Mouse (Mus musculus) testis, adult 2 months (tissue): ENCODE results near the gene Loxl3.

Source experiments
- CTCF ChIP-seq: fragments of 200-500 bp; IDR thresholded peaks from 2 replicates; pipeline ENCODE4 v1.5.1; 2012; ENCODE audit warnings: low read depth, mild to moderate bottlenecking, inconsistent platforms, low read length, moderate library complexity; ENCODE audit not compliant: control insufficient read depth, insufficient read depth, insufficient replicate concordance
- POLR2A ChIP-seq: fragments of 200-500 bp; IDR thresholded peaks from 2 replicates; pipeline ENCODE4 v1.6.1; 2012; ENCODE audit warnings: low read depth, mild to moderate bottlenecking, inconsistent platforms, low read length, moderate library complexity; ENCODE audit not compliant: control insufficient read depth

GRCm38 (mm10) chr6:83023786-83024185, 10.2 kb upstream of the Loxl3 start:
- TF ChIP-seq CTCF (no peak), POLR2A (no peak)
